Mouse (Mus musculus): ENCODE data around the gene Rgs6. TPM values are rescaled to one million over a fixed set of nuclear protein-coding genes. Genes with fewer than 3 reads are reported as not detected.

The Rgs6 gene
- polyA plus RNA-seq, 1 experiment = 0.57 TPM

GRCm38 (mm10) chr12:82647876-82648275, 59.8 kb downstream of the Rgs6 start:
- H3K4me3 ChIP-seq (ENCODE audit: low read depth, low read length) = no peak overlapping the region
- TF ChIP-seq POLR2A (IDR thresholded peaks at IDR 0.05; ENCODE audit: low read depth, low read length) (no peak), CTCF (IDR thresholded peaks at IDR 0.05; ENCODE audit: extremely low read depth, insufficient read length, insufficient replicate concordance, low read depth, low read length) (no peak)
- WGBS = 88% methylated on average over 4 of the region's 4 CpGs
- no peaks in the 10 kb centered on the region for H3K4me1 ChIP-seq (ENCODE audit: control insufficient read depth, insufficient read depth, insufficient read length, low read length)
- no peaks in the 10 kb centered on the region for H3K27me3 ChIP-seq (ENCODE audit: control insufficient read depth, insufficient read depth, low read length)
- no peaks in the 10 kb centered on the region for H3K36me3 ChIP-seq (ENCODE audit: control insufficient read depth, insufficient read depth, low read length)
- no peak overlapping the region for H3K27ac ChIP-seq (ENCODE audit: insufficient read depth, low read depth, low read length)

- no peak overlapping the region for H3K27ac ChIP-seq (ENCODE audit: insufficient read depth, low read depth, low read length)
- WGBS = 28% methylated on average over 5 of the region's 5 CpGs
- no peaks in the 10 kb centered on the region for H3K27me3 ChIP-seq (ENCODE audit: control insufficient read depth, insufficient read depth, low read length)
- H3K4me3 ChIP-seq (ENCODE audit: low read depth, low read length) = no peak overlapping the region
- TF ChIP-seq POLR2A (IDR thresholded peaks at IDR 0.05; ENCODE audit: low read depth, low read length) = no peak
- no peaks in the 10 kb centered on the region for H3K36me3 ChIP-seq (ENCODE audit: control insufficient read depth, insufficient read depth, low read length)
- H3K4me1 ChIP-seq (ENCODE audit: control insufficient read depth, insufficient read depth, insufficient read length, low read length) = no peaks in the 10 kb centered on the region
Measured at GRCm38 (mm10) chr12:82649991-82650390, 61.9 kb downstream of the Rgs6 start.

DNA sequence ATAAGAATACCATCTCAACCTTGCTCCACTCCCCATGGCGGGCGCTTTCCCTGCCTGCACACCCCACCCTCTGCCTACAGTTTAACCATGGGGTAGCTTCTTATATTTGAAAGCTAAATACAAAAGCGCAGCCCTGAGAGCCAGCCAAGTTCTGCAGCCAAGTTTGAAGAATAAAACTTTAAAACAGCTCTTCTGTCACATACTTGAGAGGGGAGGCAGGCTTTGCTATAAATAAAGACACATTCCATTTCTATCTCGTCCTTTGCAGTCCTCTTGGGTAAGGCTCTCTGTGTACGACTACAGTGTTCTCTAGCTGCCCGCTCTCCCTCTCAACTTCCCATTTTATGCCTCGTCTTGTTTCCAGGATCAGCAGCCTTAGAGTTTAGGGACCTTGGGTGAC, 76.5 kb downstream of the Rgs6 start:
- WGBS = 63% methylated on average over 7 of the region's 7 CpGs
- TF ChIP-seq POLR2A (IDR thresholded peaks at IDR 0.05; ENCODE audit: low read depth, low read length) (no peak), CTCF (IDR thresholded peaks at IDR 0.05; ENCODE audit: extremely low read depth, insufficient read length, insufficient replicate concordance, low read depth, low read length) (no peak)
- no peak overlapping the region for H3K27ac ChIP-seq (ENCODE audit: insufficient read depth, low read depth, low read length)
- H3K27me3 ChIP-seq (ENCODE audit: control insufficient read depth, insufficient read depth, low read length) = no peaks in the 10 kb centered on the region
- no peaks in the 10 kb centered on the region for H3K36me3 ChIP-seq (ENCODE audit: control insufficient read depth, insufficient read depth, low read length)
- H3K4me3 ChIP-seq (ENCODE audit: low read depth, low read length) = no peak overlapping the region
- no peaks in the 10 kb centered on the region for H3K4me1 ChIP-seq (ENCODE audit: control insufficient read depth, insufficient read depth, insufficient read length, low read length)

- TF ChIP-seq POLR2A (IDR thresholded peaks at IDR 0.05; ENCODE audit: low read depth, low read length) (no peak), CTCF (IDR thresholded peaks at IDR 0.05; ENCODE audit: extremely low read depth, insufficient read length, insufficient replicate concordance, low read depth, low read length) (no peak)
- 60% methylated on average over 3 of the region's 3 CpGs for WGBS
- no peak overlapping the region for H3K4me3 ChIP-seq (ENCODE audit: low read depth, low read length)
- no peaks in the 10 kb centered on the region for H3K4me1 ChIP-seq (ENCODE audit: control insufficient read depth, insufficient read depth, insufficient read length, low read length)
- no peaks in the 10 kb centered on the region for H3K36me3 ChIP-seq (ENCODE audit: control insufficient read depth, insufficient read depth, low read length)
- H3K27ac ChIP-seq (ENCODE audit: insufficient read depth, low read depth, low read length) = no peak overlapping the region
- H3K27me3 ChIP-seq (ENCODE audit: control insufficient read depth, insufficient read depth, low read length) = no peaks in the 10 kb centered on the region
Measured at GRCm38 (mm10) chr12:82667441-82667840, 79.3 kb downstream of the Rgs6 start.

- TF ChIP-seq POLR2A (IDR thresholded peaks at IDR 0.05; ENCODE audit: low read depth, low read length) = no peak
- TF ChIP-seq CTCF (IDR thresholded peaks at IDR 0.05; ENCODE audit: extremely low read depth, insufficient read length, insufficient replicate concordance, low read depth, low read length) = no peak
- Histone ChIP-seq H3K27me3 (ENCODE audit: control insufficient read depth, insufficient read depth, low read length) (no peaks in the 10 kb centered on the region), H3K36me3 (ENCODE audit: control insufficient read depth, insufficient read depth, low read length) (no peaks in the 10 kb centered on the region), H3K27ac (ENCODE audit: insufficient read depth, low read depth, low read length) (no peak overlapping the region), H3K4me1 (ENCODE audit: control insufficient read depth, insufficient read depth, insufficient read length, low read length) (no peaks in the 10 kb centered on the region), H3K4me3 (ENCODE audit: low read depth, low read length) (no peak overlapping the region)
- WGBS = 20% methylated on average over 4 of the region's 4 CpGs
Measured at GRCm38 (mm10) chr12:82670201-82670737, 82.2 kb downstream of the Rgs6 start.

GRCm38 (mm10) chr12:82671591-82671990, 83.5 kb downstream of the Rgs6 start:
- Histone ChIP-seq H3K27me3 (ENCODE audit: control insufficient read depth, insufficient read depth, low read length) (no peaks in the 10 kb centered on the region), H3K4me3 (ENCODE audit: low read depth, low read length) (no peak overlapping the region), H3K4me1 (ENCODE audit: control insufficient read depth, insufficient read depth, insufficient read length, low read length) (no peaks in the 10 kb centered on the region), H3K27ac (ENCODE audit: insufficient read depth, low read depth, low read length) (no peak overlapping the region), H3K36me3 (ENCODE audit: control insufficient read depth, insufficient read depth, low read length) (no peaks in the 10 kb centered on the region)
- TF ChIP-seq POLR2A (IDR thresholded peaks at IDR 0.05; ENCODE audit: low read depth, low read length) (no peak), CTCF (IDR thresholded peaks at IDR 0.05; ENCODE audit: extremely low read depth, insufficient read length, insufficient replicate concordance, low read depth, low read length) (no peak)
- WGBS = 90% methylated on average over 5 of the region's 5 CpGs

- no peak for TF ChIP-seq POLR2A (IDR thresholded peaks at IDR 0.05; ENCODE audit: low read depth, low read length)
- TF ChIP-seq CTCF (IDR thresholded peaks at IDR 0.05; ENCODE audit: extremely low read depth, insufficient read length, insufficient replicate concordance, low read depth, low read length) = no peak
- 49% methylated on average over 4 of the region's 4 CpGs for WGBS
Measured at GRCm38 (mm10) chr12:82675137-82675536, 87.0 kb downstream of the Rgs6 start.

GRCm38 (mm10) chr12:82687015-82687414, 98.9 kb downstream of the Rgs6 start:
- 80% methylated on average over 2 of the region's 2 CpGs for WGBS
- TF ChIP-seq CTCF (IDR thresholded peaks at IDR 0.05; ENCODE audit: extremely low read depth, insufficient read length, insufficient replicate concordance, low read depth, low read length) (no peak), POLR2A (IDR thresholded peaks at IDR 0.05; ENCODE audit: low read depth, low read length) (no peak)
- no peaks in the 10 kb centered on the region for H3K36me3 ChIP-seq (ENCODE audit: control insufficient read depth, insufficient read depth, low read length)
- H3K27ac ChIP-seq (ENCODE audit: insufficient read depth, low read depth, low read length) = no peak overlapping the region
- H3K27me3 ChIP-seq (ENCODE audit: control insufficient read depth, insufficient read depth, low read length) = no peaks in the 10 kb centered on the region
- no peak overlapping the region for H3K4me3 ChIP-seq (ENCODE audit: low read depth, low read length)
- H3K4me1 ChIP-seq (ENCODE audit: control insufficient read depth, insufficient read depth, insufficient read length, low read length) = no peaks in the 10 kb centered on the region

More at GRCm38 (mm10) chr12:82675137-82675536, 87.0 kb downstream of the Rgs6 start:
- no peak overlapping the region for H3K27ac ChIP-seq (ENCODE audit: insufficient read depth, low read depth, low read length)
- no peaks in the 10 kb centered on the region for H3K36me3 ChIP-seq (ENCODE audit: control insufficient read depth, insufficient read depth, low read length)
- no peak overlapping the region for H3K4me3 ChIP-seq (ENCODE audit: low read depth, low read length)
- no peaks in the 10 kb centered on the region for H3K4me1 ChIP-seq (ENCODE audit: control insufficient read depth, insufficient read depth, insufficient read length, low read length)
- H3K27me3 ChIP-seq (ENCODE audit: control insufficient read depth, insufficient read depth, low read length) = no peaks in the 10 kb centered on the region

Measured in small intestine, adult 2 months (tissue).